Mouse (Mus musculus): ENCODE measurements around the gene Rsbn1l. TPM values are rescaled to one million over a fixed set of nuclear protein-coding genes. Genes with fewer than 3 reads are reported as not detected.

Gene Rsbn1l
- polyA plus RNA-seq, 1 experiment from 2014 or later = 3.4 TPM

- WGBS = under 1% methylated on average over 80 of the region's 94 CpGs
- peak; percentile 99 for ATAC-seq (ENCODE audit: low FRiP score, low read depth)
- Histone ChIP-seq H3K9me3 (no peaks in the 10 kb centered on the region), H3K4me2 (peak within 1 kb of the TSS; percentile 64), H3K4me3 (peak within 1 kb of the TSS; percentile 79), H3K4me1 (replicated peaks) (peaks cover 20% of the 10 kb centered on the region), H3K27me3 (no peaks in the 10 kb centered on the region), H3K27ac (replicated peaks) (peak within 1 kb of the TSS; percentile 96), H3K9ac (peak within 1 kb of the TSS; percentile 80), H3K36me3 (no peaks in the 10 kb centered on the region)
Measured at GRCm38 (mm10) chr5:20881915-20882800, 74.0 kb downstream of the Rsbn1l start, which contains the start of the genes Phtf2 and Tmem60. TSS of gene Phtf2 (minus strand) at chr5:20882124. TSS of gene Tmem60 (plus strand) at chr5:20882191.

- WGBS = 1% methylated on average over 51 of the region's 64 CpGs
- peak overlapping the region; percentile 96 for H3K27ac ChIP-seq (replicated peaks)
- H3K4me1 ChIP-seq (replicated peaks) = peaks cover 20% of the 10 kb centered on the region
- peak overlapping the region; percentile 60 for H3K4me2 ChIP-seq
- no peaks in the 10 kb centered on the region for H3K9me3 ChIP-seq
- ATAC-seq (ENCODE audit: low FRiP score, low read depth) = no peak; the same call in 1 of the 2 replicates
- H3K4me3 ChIP-seq = peak overlapping the region; percentile 79
- no peaks in the 10 kb centered on the region for H3K36me3 ChIP-seq
- H3K9ac ChIP-seq = peak overlapping the region; percentile 80
- H3K27me3 ChIP-seq = no peaks in the 10 kb centered on the region
Measured at GRCm38 (mm10) chr5:20880797-20881775, 75.1 kb downstream of the Rsbn1l start.

GRCm38 (mm10) chr5:20880386-20880785, 75.8 kb downstream of the Rsbn1l start:
- WGBS = 73% methylated on average over 2 of the region's 2 CpGs
- H3K4me1 ChIP-seq (replicated peaks) = peaks cover 20% of the 10 kb centered on the region
- 0 out of 2 replicates have a peak overlapping the region, but pooled peaks have one; percentile 10 for H3K9ac ChIP-seq
- no peak for ATAC-seq (ENCODE audit: low FRiP score, low read depth)
- no peaks in the 10 kb centered on the region for H3K9me3 ChIP-seq
- H3K4me2 ChIP-seq = peak overlapping the region; percentile 60
- H3K27ac ChIP-seq (replicated peaks) = no peak overlapping the region
- H3K27me3 ChIP-seq = no peaks in the 10 kb centered on the region
- peak overlapping the region; percentile 79 for H3K4me3 ChIP-seq
- no peaks in the 10 kb centered on the region for H3K36me3 ChIP-seq

- Histone ChIP-seq H3K4me3 (no peak overlapping the region), H3K27ac (replicated peaks) (no peak overlapping the region), H3K36me3 (no peaks in the 10 kb centered on the region), H3K27me3 (no peaks in the 10 kb centered on the region), H3K9ac (no peak overlapping the region), H3K4me1 (replicated peaks) (peaks cover 5% of the 10 kb centered on the region), H3K4me2 (no peak overlapping the region), H3K9me3 (no peaks in the 10 kb centered on the region)
- ATAC-seq (ENCODE audit: low FRiP score, low read depth) = no peak
- WGBS = 77% methylated on average over 1 of the region's 1 CpGs
Measured at GRCm38 (mm10) chr5:20876934-20877426, 79.2 kb downstream of the Rsbn1l start.

GRCm38 (mm10) chr5:20873146-20873545, 83.1 kb downstream of the Rsbn1l start:
- Histone ChIP-seq H3K36me3 (no peaks in the 10 kb centered on the region), H3K4me3 (no peak overlapping the region), H3K9me3 (no peaks in the 10 kb centered on the region), H3K9ac (no peak overlapping the region), H3K27me3 (no peaks in the 10 kb centered on the region), H3K4me1 (replicated peaks) (no peaks in the 10 kb centered on the region), H3K27ac (replicated peaks) (no peak overlapping the region), H3K4me2 (no peak overlapping the region)
- 84% methylated on average over 1 of the region's 1 CpGs for WGBS
- ATAC-seq (ENCODE audit: low FRiP score, low read depth) = no peak

GRCm38 (mm10) chr5:20865193-20865755, 90.9 kb downstream of the Rsbn1l start:
- ATAC-seq (ENCODE audit: low FRiP score, low read depth) = no peak
- Histone ChIP-seq H3K27ac (replicated peaks) (no peak overlapping the region), H3K9me3 (no peaks in the 10 kb centered on the region), H3K4me2 (no peak overlapping the region), H3K4me1 (replicated peaks) (0 out of 2 replicates have a peak, but pooled peaks cover 3% of the 10 kb centered on the region), H3K9ac (no peak overlapping the region), H3K36me3 (no peaks in the 10 kb centered on the region), H3K4me3 (no peak overlapping the region), H3K27me3 (no peaks in the 10 kb centered on the region)
- 88% methylated on average over 2 of the region's 2 CpGs for WGBS

GRCm38 (mm10) chr5:20864216-20864969, 91.8 kb downstream of the Rsbn1l start:
- Histone ChIP-seq H3K4me1 (replicated peaks) (0 out of 2 replicates have a peak, but pooled peaks cover 3% of the 10 kb centered on the region), H3K36me3 (no peaks in the 10 kb centered on the region), H3K27me3 (no peaks in the 10 kb centered on the region), H3K4me2 (no peak overlapping the region), H3K9ac (no peak overlapping the region), H3K9me3 (no peaks in the 10 kb centered on the region), H3K4me3 (no peak overlapping the region), H3K27ac (replicated peaks) (no peak overlapping the region)
- WGBS = 73% methylated on average over 4 of the region's 4 CpGs
- no peak for ATAC-seq (ENCODE audit: low FRiP score, low read depth)

- ATAC-seq (ENCODE audit: low FRiP score, low read depth) = no peak
Measured at GRCm38 (mm10) chr5:20861901-20862300, 94.3 kb downstream of the Rsbn1l start.

GRCm38 (mm10) chr5:20860565-20860964, 95.6 kb downstream of the Rsbn1l start:
- Histone ChIP-seq H3K27ac (replicated peaks) (no peak overlapping the region), H3K9me3 (no peaks in the 10 kb centered on the region), H3K27me3 (no peaks in the 10 kb centered on the region), H3K9ac (no peak overlapping the region), H3K4me2 (no peak overlapping the region), H3K4me3 (no peak overlapping the region), H3K4me1 (replicated peaks) (0 out of 2 replicates have a peak, but pooled peaks cover 3% of the 10 kb centered on the region), H3K36me3 (no peaks in the 10 kb centered on the region)
- 89% methylated on average over 4 of the region's 4 CpGs for WGBS
- ATAC-seq (ENCODE audit: low FRiP score, low read depth) = no peak

More at GRCm38 (mm10) chr5:20861901-20862300, 94.3 kb downstream of the Rsbn1l start:
- H3K4me2 ChIP-seq = no peak overlapping the region
- no peaks in the 10 kb centered on the region for H3K27me3 ChIP-seq
- H3K9ac ChIP-seq = no peak overlapping the region
- H3K9me3 ChIP-seq = no peaks in the 10 kb centered on the region
- no peaks in the 10 kb centered on the region for H3K36me3 ChIP-seq
- no peak overlapping the region for H3K4me3 ChIP-seq
- 0 out of 2 replicates have a peak, but pooled peaks cover 3% of the 10 kb centered on the region for H3K4me1 ChIP-seq (replicated peaks)
- WGBS = 92% methylated on average over 2 of the region's 2 CpGs
- H3K27ac ChIP-seq (replicated peaks) = no peak overlapping the region

GRCm38 (mm10) chr5:20858404-20858803, 97.8 kb downstream of the Rsbn1l start:
- ATAC-seq (ENCODE audit: low FRiP score, low read depth) = no peak
- no peak overlapping the region for H3K9ac ChIP-seq
- H3K27me3 ChIP-seq = no peaks in the 10 kb centered on the region
- H3K4me1 ChIP-seq (replicated peaks) = no peaks in the 10 kb centered on the region
- no peak overlapping the region for H3K27ac ChIP-seq (replicated peaks)
- H3K36me3 ChIP-seq = no peaks in the 10 kb centered on the region
- WGBS = 98% methylated on average over 2 of the region's 2 CpGs
- no peaks in the 10 kb centered on the region for H3K9me3 ChIP-seq
- no peak overlapping the region for H3K4me3 ChIP-seq
- no peak overlapping the region for H3K4me2 ChIP-seq

- Histone ChIP-seq H3K36me3 (no peaks in the 10 kb centered on the region), H3K27me3 (no peaks in the 10 kb centered on the region), H3K4me1 (replicated peaks) (no peaks in the 10 kb centered on the region), H3K9ac (no peak overlapping the region), H3K4me3 (no peak overlapping the region), H3K4me2 (no peak overlapping the region), H3K9me3 (no peaks in the 10 kb centered on the region), H3K27ac (replicated peaks) (no peak overlapping the region)
- WGBS = 92% methylated on average over 4 of the region's 4 CpGs
- no peak for ATAC-seq (ENCODE audit: low FRiP score, low read depth)
Measured at GRCm38 (mm10) chr5:20855066-20855465, 101.1 kb downstream of the Rsbn1l start.
